Mouse (Mus musculus) C2C12 (cell line): ENCODE data around the gene Ddx54. TPM values are rescaled to one million over a fixed set of nuclear protein-coding genes. Genes with fewer than 3 reads are reported as not detected.

Source experiments
- H3K27me3 ChIP-seq: one replicate; pipeline ENCODE4 v1.6.1; 2011; ENCODE audit not compliant: control insufficient read depth, insufficient read depth, insufficient read length
- H3K36me3 ChIP-seq: one replicate; pipeline ENCODE4 v1.6.1; 2011; ENCODE audit not compliant: control insufficient read depth, insufficient read depth
- H3K4me3 ChIP-seq: one replicate; pipeline ENCODE4 v1.5.1; 2011; ENCODE audit warnings: mild to moderate bottlenecking, control low read depth; ENCODE audit not compliant: poor library complexity, insufficient read depth, severe bottlenecking
- H3K79me2 ChIP-seq: one replicate; pipeline ENCODE4 v1.6.1; 2011; ENCODE audit not compliant: control insufficient read depth, insufficient read depth
- H3K79me3 ChIP-seq: one replicate; pipeline ENCODE4 v1.6.1; 2011; ENCODE audit warnings: low read depth, control low read depth
- H3ac ChIP-seq: one replicate; pipeline ENCODE3; 2011; ENCODE audit warnings: low read depth; ENCODE audit not compliant: control insufficient read depth, insufficient read length
- CEBPB ChIP-seq: IDR thresholded peaks from one replicate; pipeline ENCODE4 v1.6.1; 2011; ENCODE audit warnings: low read depth, mild to moderate bottlenecking, control low read depth, moderate library complexity
- CTCF ChIP-seq: IDR thresholded peaks from one replicate; pipeline ENCODE4 v1.5.1; 2011; ENCODE audit not compliant: control insufficient read depth, insufficient read depth, insufficient read length
- FOSL1 ChIP-seq: IDR thresholded peaks from one replicate; pipeline ENCODE4 v1.8.0; 2011; ENCODE audit warnings: mild to moderate bottlenecking, low read length; ENCODE audit not compliant: poor library complexity, insufficient read depth, severe bottlenecking
- MAX ChIP-seq: IDR thresholded peaks from one replicate; pipeline ENCODE4 v1.6.1; 2011; ENCODE audit warnings: mild to moderate bottlenecking, control low read depth
- MYOD1 ChIP-seq: IDR thresholded peaks from one replicate; pipeline ENCODE4 v1.6.1; 2011; ENCODE audit warnings: low read depth; ENCODE audit not compliant: control insufficient read depth, insufficient read length
- MYOG ChIP-seq: IDR thresholded peaks from one replicate; pipeline ENCODE4 v1.6.1; 2011; ENCODE audit not compliant: control insufficient read depth, insufficient read length; ENCODE audit errors: extremely low read depth
- USF1 ChIP-seq: IDR thresholded peaks from one replicate; pipeline ENCODE4 v1.6.1; 2011; ENCODE audit warnings: low read depth, mild to moderate bottlenecking, control low read depth, moderate library complexity
- polyA plus RNA-seq: library from polyadenylated mRNA; unstranded; fragments of >200 nt; fragmentation: generic; extraction: Trizol; gene quantifications from one replicate; pipeline ENCODE4 v1.2.1, GENCODE M21; 2012; ENCODE audit warnings: missing spikeins

Ddx54 gene
- polyA plus RNA-seq, 1 experiment = 50.2 TPM

GRCm38 (mm10) chr5:120566681-120567252 lies 45.8 kb upstream of the Ddx54 start:
- Histone ChIP-seq H3K4me3 (no peak overlapping the region), H3K79me2 (peaks cover 84% of the 10 kb centered on the region), H3K36me3 (peaks cover 6% of the 10 kb centered on the region), H3K79me3 (peaks cover 38% of the 10 kb centered on the region), H3ac (peak overlapping the region; percentile 9), H3K27me3 (no peaks in the 10 kb centered on the region)
- TF ChIP-seq USF1 = no peak
- peak; percentile 77 for TF ChIP-seq MYOD1
- no peak for TF ChIP-seq FOSL1

- Histone ChIP-seq H3ac (no peak overlapping the region), H3K4me3 (no peak overlapping the region), H3K36me3 (peaks cover 6% of the 10 kb centered on the region), H3K79me2 (peaks cover 84% of the 10 kb centered on the region), H3K27me3 (no peaks in the 10 kb centered on the region), H3K79me3 (peaks cover 37% of the 10 kb centered on the region)
- TF ChIP-seq MAX (peak; percentile 87), FOSL1 (no peak), MYOD1 (peak; percentile 61), CTCF (no peak), USF1 (no peak), MYOG (no peak), CEBPB (no peak)
These were observed 45.3 kb upstream of the Ddx54 start for GRCm38 (mm10) chr5:120567253-120567701.

- TF ChIP-seq MYOD1 (no peak), USF1 (no peak), CEBPB (no peak), FOSL1 (no peak), MAX (no peak), MYOG (no peak), CTCF (no peak)
- Histone ChIP-seq H3K79me2 (peaks cover 84% of the 10 kb centered on the region), H3K27me3 (no peaks in the 10 kb centered on the region), H3K36me3 (peaks cover 6% of the 10 kb centered on the region), H3K4me3 (no peak overlapping the region), H3K79me3 (peaks cover 39% of the 10 kb centered on the region), H3ac (no peak overlapping the region)
These were observed 44.8 kb upstream of the Ddx54 start for GRCm38 (mm10) chr5:120567761-120568211.

GRCm38 (mm10) chr5:120568336-120568768 lies 44.2 kb upstream of the Ddx54 start:
- Histone ChIP-seq H3K27me3 (no peaks in the 10 kb centered on the region), H3K4me3 (no peak overlapping the region), H3K79me2 (peaks cover 84% of the 10 kb centered on the region), H3K79me3 (peaks cover 38% of the 10 kb centered on the region), H3ac (no peak overlapping the region), H3K36me3 (peaks cover 8% of the 10 kb centered on the region)
- TF ChIP-seq USF1 = no peak
- TF ChIP-seq FOSL1 = no peak
- no peak for TF ChIP-seq MYOD1
- no peak for TF ChIP-seq MYOG
- no peak for TF ChIP-seq CTCF
- TF ChIP-seq CEBPB = no peak
- no peak for TF ChIP-seq MAX

GRCm38 (mm10) chr5:120568964-120569363 lies 43.6 kb upstream of the Ddx54 start:
- H3K79me3 ChIP-seq = peaks cover 42% of the 10 kb centered on the region
- no peak overlapping the region for H3ac ChIP-seq
- TF ChIP-seq MYOG = no peak
- TF ChIP-seq CTCF = no peak
- TF ChIP-seq CEBPB = no peak
- TF ChIP-seq MYOD1 = no peak
- no peak for TF ChIP-seq MAX
- TF ChIP-seq FOSL1 = no peak
- TF ChIP-seq USF1 = no peak

GRCm38 (mm10) chr5:120569791-120570190 lies 42.7 kb upstream of the Ddx54 start:
- TF ChIP-seq CEBPB = no peak
- TF ChIP-seq MYOG = no peak
- no peak for TF ChIP-seq FOSL1
- TF ChIP-seq MYOD1 = no peak
- TF ChIP-seq CTCF = no peak
- TF ChIP-seq USF1 = no peak
- TF ChIP-seq MAX = no peak
- Histone ChIP-seq H3K27me3 (no peaks in the 10 kb centered on the region), H3K79me2 (peaks cover 92% of the 10 kb centered on the region), H3K4me3 (no peak overlapping the region), H3K36me3 (peaks cover 16% of the 10 kb centered on the region), H3ac (no peak overlapping the region), H3K79me3 (peaks cover 47% of the 10 kb centered on the region)

More at GRCm38 (mm10) chr5:120568964-120569363, 43.6 kb upstream of the Ddx54 start:
- H3K4me3 ChIP-seq = no peak overlapping the region
- H3K36me3 ChIP-seq = peaks cover 13% of the 10 kb centered on the region
- no peaks in the 10 kb centered on the region for H3K27me3 ChIP-seq
- H3K79me2 ChIP-seq = peaks cover 89% of the 10 kb centered on the region
